Mouse (Mus musculus) limb, embryonic 15.5 days (tissue): ENCODE data around the gene Cib2. TPM values are rescaled to one million over a fixed set of nuclear protein-coding genes. Genes with fewer than 3 reads are reported as not detected.

Experiments used
- ATAC-seq: fragments of 200-750 bp; cut with Nextera tagmentation; 2 replicates; pipeline ENCODE4 v1.8.0; 2017; ENCODE audit warnings: low read depth, moderate TSS enrichment; ENCODE audit not compliant: insufficient number of reproducible peaks, low FRiP score, low TSS enrichment
- H3K27ac ChIP-seq: fragments of 300-500 bp; sonication (generic); 2 replicates; pipeline ENCODE4 v1.5.1; 2015; ENCODE audit warnings: moderate library complexity, mild to moderate bottlenecking, inconsistent platforms
- H3K27me3 ChIP-seq: fragments of 300-500 bp; sonication (generic); 2 replicates; pipeline ENCODE4 v1.6.1; 2015; ENCODE audit warnings: inconsistent platforms
- H3K36me3 ChIP-seq: fragments of 300-500 bp; sonication (generic); 2 replicates; pipeline ENCODE4 v1.6.1; 2015; ENCODE audit warnings: inconsistent platforms
- H3K4me1 ChIP-seq: fragments of 300-500 bp; sonication (generic); 2 replicates; pipeline ENCODE4 v1.6.1; 2015; ENCODE audit warnings: inconsistent platforms
- H3K4me2 ChIP-seq: fragments of 300-500 bp; sonication (generic); 2 replicates; pipeline ENCODE4 v1.6.1; 2015; ENCODE audit warnings: mild to moderate bottlenecking, inconsistent platforms
- H3K4me3 ChIP-seq: fragments of 300-500 bp; sonication (generic); 2 replicates; pipeline ENCODE4 v1.5.1; 2015; ENCODE audit warnings: mild to moderate bottlenecking, inconsistent platforms
- H3K9ac ChIP-seq: fragments of 300-500 bp; sonication (generic); 2 replicates; pipeline ENCODE4 v1.6.1; 2015; ENCODE audit warnings: inconsistent platforms
- H3K9me3 ChIP-seq: fragments of 300-500 bp; sonication (generic); 2 replicates; pipeline ENCODE4 v1.6.1; 2016; ENCODE audit warnings: inconsistent platforms
- WGBS: fragments of 180-500 bp; shearing (Covaris S2); methylation state at CpG from one replicate; pipeline ENCODE4 v1.1.7; 2015; 5-methylcytosine and 5-hydroxymethylcytosine counted together
- polyA plus RNA-seq: library from polyadenylated mRNA; unstranded; fragments of >200 nt; fragmentation: Nextera tagmentation; extraction: Ambion mirVana; gene quantifications from 2 replicates; pipeline ENCODE4 v1.2.1, GENCODE M21; 2015

Gene Cib2
- polyA plus RNA-seq, 1 experiment from 2014 or later = 23.0 TPM

- Histone ChIP-seq H3K4me2 (no peak overlapping the region), H3K27me3 (no peaks in the 10 kb centered on the region), H3K9me3 (no peaks in the 10 kb centered on the region), H3K27ac (no peak overlapping the region), H3K9ac (no peak overlapping the region), H3K36me3 (no peaks in the 10 kb centered on the region), H3K4me3 (no peak overlapping the region), H3K4me1 (no peaks in the 10 kb centered on the region)
- ATAC-seq = no peak
- 65% methylated on average over 7 of the region's 7 CpGs for WGBS
These were observed 41.1 kb downstream of the Cib2 start for GRCm38 (mm10) chr9:54518921-54519320.

GRCm38 (mm10) chr9:54515991-54516390 is 44.0 kb downstream of the Cib2 start:
- 65% methylated on average over 2 of the region's 2 CpGs for WGBS
- H3K9ac ChIP-seq = no peak overlapping the region
- no peak overlapping the region for H3K4me2 ChIP-seq
- ATAC-seq = no peak
- H3K27ac ChIP-seq = no peak overlapping the region
- H3K4me3 ChIP-seq = no peak overlapping the region
- H3K4me1 ChIP-seq = no peaks in the 10 kb centered on the region
- no peaks in the 10 kb centered on the region for H3K36me3 ChIP-seq
- no peaks in the 10 kb centered on the region for H3K9me3 ChIP-seq
- H3K27me3 ChIP-seq = no peaks in the 10 kb centered on the region

GRCm38 (mm10) chr9:54502873-54503272 is 57.1 kb downstream of the Cib2 start:
- Histone ChIP-seq H3K4me1 (peaks cover 8% of the 10 kb centered on the region), H3K4me2 (0 out of 2 replicates have a peak overlapping the region, but pooled peaks have one; percentile 6), H3K9me3 (no peaks in the 10 kb centered on the region), H3K9ac (no peak overlapping the region), H3K27ac (no peak overlapping the region), H3K4me3 (0 out of 2 replicates have a peak overlapping the region, but pooled peaks have one; percentile 5), H3K36me3 (no peaks in the 10 kb centered on the region), H3K27me3 (peaks cover 14% of the 10 kb centered on the region)
- 14% methylated on average over 12 of the region's 12 CpGs for WGBS
- ATAC-seq = no peak

GRCm38 (mm10) chr9:54502111-54502495 is 57.9 kb downstream of the Cib2 start:
- H3K36me3 ChIP-seq = no peaks in the 10 kb centered on the region
- 0 out of 2 replicates have a peak, but pooled peaks have one; percentile 2 for ATAC-seq
- peaks cover 14% of the 10 kb centered on the region for H3K27me3 ChIP-seq
- H3K9me3 ChIP-seq = no peaks in the 10 kb centered on the region
- H3K4me3 ChIP-seq = peak overlapping the region; percentile 77
- 0 out of 2 replicates have a peak overlapping the region, but pooled peaks have one; percentile 52 for H3K9ac ChIP-seq
- peaks cover 8% of the 10 kb centered on the region for H3K4me1 ChIP-seq
- no peak overlapping the region for H3K27ac ChIP-seq
- H3K4me2 ChIP-seq = peak overlapping the region; percentile 99
- WGBS = 3% methylated on average over 13 of the region's 13 CpGs

GRCm38 (mm10) chr9:54501453-54502110 is 58.4 kb downstream of the Cib2 start, which contains the start of gene Dmxl2:
Gene Dmxl2 (minus strand): TSS chr9:54501626.
- peak within 1 kb of the TSS; percentile 99 for H3K4me2 ChIP-seq
- under 1% methylated on average over 90 of the region's 99 CpGs for WGBS
- H3K27ac ChIP-seq = peak within 1 kb of the TSS; percentile 50; the same call in 1 of the 2 replicates
- peak; percentile 86 for ATAC-seq
- H3K27me3 ChIP-seq = peaks cover 14% of the 10 kb centered on the region
- H3K9ac ChIP-seq = peak within 1 kb of the TSS; percentile 52
- H3K36me3 ChIP-seq = no peaks in the 10 kb centered on the region
- peak within 1 kb of the TSS; percentile 77 for H3K4me3 ChIP-seq
- no peaks in the 10 kb centered on the region for H3K9me3 ChIP-seq
- H3K4me1 ChIP-seq = peaks cover 8% of the 10 kb centered on the region

DNA sequence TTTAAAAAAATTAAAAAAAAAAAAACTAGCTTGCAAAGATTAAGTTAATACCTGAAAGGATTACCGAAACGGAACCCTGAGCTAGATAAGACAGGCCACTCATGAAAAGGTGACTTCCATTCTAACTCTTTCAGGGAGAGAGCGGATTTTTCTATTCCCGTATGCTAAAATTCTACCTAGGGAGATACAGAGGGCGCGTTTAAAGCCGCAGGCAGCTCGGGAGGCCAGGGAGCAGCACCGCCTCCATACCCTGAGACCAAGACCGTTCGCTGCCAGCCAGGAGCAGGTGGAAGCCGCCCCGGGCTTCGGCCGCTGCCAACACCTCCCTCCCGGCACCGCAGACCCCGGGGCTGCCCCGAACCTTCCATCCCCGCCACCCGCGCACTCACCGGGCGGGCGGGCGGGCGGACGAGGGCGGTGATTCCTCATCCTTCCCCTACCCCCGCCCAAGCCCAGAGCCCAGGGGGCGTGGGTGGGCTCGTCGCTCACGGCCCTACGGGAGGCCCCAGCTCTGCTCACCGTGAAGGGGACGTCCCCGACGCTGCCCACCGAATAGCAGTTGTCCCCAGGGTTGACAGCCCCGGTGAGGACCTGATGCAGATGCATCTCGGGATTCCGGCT is 59.1 kb downstream of the Cib2 start:
- under 1% methylated on average over 43 of the region's 43 CpGs for WGBS
- H3K9me3 ChIP-seq = no peaks in the 10 kb centered on the region
- H3K27me3 ChIP-seq = peaks cover 14% of the 10 kb centered on the region
- no peaks in the 10 kb centered on the region for H3K36me3 ChIP-seq
- H3K9ac ChIP-seq = peak overlapping the region; percentile 52
- peak; percentile 59 for ATAC-seq
- H3K4me2 ChIP-seq = peak overlapping the region; percentile 99
- H3K4me3 ChIP-seq = peak overlapping the region; percentile 77
- peak overlapping the region; percentile 50; the same call in 1 of the 2 replicates for H3K27ac ChIP-seq
- H3K4me1 ChIP-seq = peaks cover 8% of the 10 kb centered on the region

GRCm38 (mm10) chr9:54499791-54500190 is 60.2 kb downstream of the Cib2 start:
- Histone ChIP-seq H3K4me3 (no peak overlapping the region), H3K9me3 (no peaks in the 10 kb centered on the region), H3K36me3 (no peaks in the 10 kb centered on the region), H3K4me1 (peaks cover 8% of the 10 kb centered on the region), H3K27me3 (peaks cover 14% of the 10 kb centered on the region), H3K9ac (no peak overlapping the region), H3K27ac (no peak overlapping the region), H3K4me2 (no peak overlapping the region)
- no peak for ATAC-seq
- WGBS = 82% methylated on average over 3 of the region's 3 CpGs

DNA sequence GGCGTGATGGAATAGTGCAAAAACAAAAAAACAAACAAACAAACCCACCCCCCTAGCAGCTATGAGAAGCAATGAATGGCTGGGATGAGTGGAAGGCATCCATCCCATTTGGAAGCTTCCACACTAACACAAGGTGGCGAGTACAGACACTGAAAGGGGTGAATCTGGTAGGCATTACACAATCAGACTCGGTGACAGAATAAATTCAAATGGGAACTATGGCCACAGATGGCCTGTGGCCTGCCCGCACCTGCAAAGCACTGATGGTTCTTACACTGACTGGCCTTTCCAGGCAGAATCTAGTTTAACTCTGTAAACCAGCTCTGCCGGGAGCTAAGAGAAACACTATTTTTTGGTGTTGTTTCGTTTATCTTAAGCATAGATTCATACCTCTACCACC is 60.7 kb downstream of the Cib2 start:
- Histone ChIP-seq H3K27me3 (peaks cover 14% of the 10 kb centered on the region), H3K9ac (no peak overlapping the region), H3K27ac (no peak overlapping the region), H3K9me3 (no peaks in the 10 kb centered on the region), H3K4me2 (no peak overlapping the region), H3K4me3 (no peak overlapping the region), H3K36me3 (no peaks in the 10 kb centered on the region), H3K4me1 (peaks cover 8% of the 10 kb centered on the region)
- 86% methylated on average over 6 of the region's 6 CpGs for WGBS
- no peak for ATAC-seq

Other genes with a start within 250 kb of the Cib2 start
- 3.4 and 4.3 TPM in 2 replicates for gene Dmxl2, start 58.6 kb downstream of the Cib2 start, polyA plus RNA-seq
- gene Sh2d7, start 21.2 kb downstream of the Cib2 start, polyA plus RNA-seq = 0.14 TPM in 1 of 2 replicates, not detected in the other
- gene Idh3a, start 26.1 kb upstream of the Cib2 start, polyA plus RNA-seq = 95.5 and 117 TPM in 2 replicates
- gene Acsbg1, start 101.7 kb upstream of the Cib2 start, polyA plus RNA-seq = 5.3 and 6.0 TPM in 2 replicates
- 10.1 and 14.8 TPM in 2 replicates for gene Dnaja4, start 138.7 kb upstream of the Cib2 start, polyA plus RNA-seq
- gene Wdr61, start 174.3 kb upstream of the Cib2 start, polyA plus RNA-seq = 150 and 151 TPM in 2 replicates
- 582 and 638 TPM in 2 replicates for gene Crabp1, start 204.5 kb upstream of the Cib2 start, polyA plus RNA-seq